Mouse (Mus musculus): ENCODE measurements around the gene Postn. TPM values are rescaled to one million over a fixed set of nuclear protein-coding genes. Genes with fewer than 3 reads are reported as not detected.

Gene Postn
- total and polyA plus RNA-seq, 3 experiments, result not detected

GRCm38 (mm10) chr3:54399321-54399720 lies 38.4 kb downstream of the Postn start:
- TF ChIP-seq ZC3H11A (IDR thresholded peaks at IDR 0.05; ENCODE audit: low read depth, low read length), result no peak
- no peak for TF ChIP-seq MEF2A (IDR thresholded peaks at IDR 0.05; ENCODE audit: extremely low read depth, insufficient replicate concordance, low read depth, low read length, poor library complexity, severe bottlenecking)
- TF ChIP-seq POLR2A (IDR thresholded peaks at IDR 0.05; ENCODE audit: control insufficient read depth in 1 of 2, insufficient read depth in 1 of 2, low read depth in 1 of 2, low read length in 2 of 2, poor library complexity in 1 of 2), result no peak
- TF ChIP-seq MAFK (IDR thresholded peaks at IDR 0.05; ENCODE audit: borderline replicate concordance, low read depth, low read length), result no peak
- TF ChIP-seq RAD21 (IDR thresholded peaks at IDR 0.05; ENCODE audit: low read depth, low read length), result no peak
- no peak for TF ChIP-seq BHLHE40 (IDR thresholded peaks at IDR 0.05; ENCODE audit: borderline replicate concordance, low read depth, low read length)
- TF ChIP-seq TAL1 (IDR thresholded peaks at IDR 0.05; ENCODE audit: low read length), result no peak
- TF ChIP-seq ELF1 (IDR thresholded peaks at IDR 0.05; ENCODE audit: low read depth, low read length), result no peak
- no peak for TF ChIP-seq JUND (IDR thresholded peaks at IDR 0.05; ENCODE audit: low read depth, low read length)
- TF ChIP-seq MYC (IDR thresholded peaks at IDR 0.05; ENCODE audit: low read depth, low read length), result no peak
- Histone ChIP-seq H3K36me3 (ENCODE audit: control insufficient read depth in 1 of 2, insufficient read depth in 2 of 2, low read length in 2 of 2) (no peaks in the 10 kb centered on the region), H3K27ac (ENCODE audit: control insufficient read depth, low read depth, low read length) (no peak overlapping the region), H3K79me2 (ENCODE audit: control insufficient read depth, insufficient read depth, low read length, poor library complexity) (no peaks in the 10 kb centered on the region), H3K4me3 (ENCODE audit: control insufficient read depth in 1 of 2, insufficient read depth in 1 of 2, low read depth in 2 of 2, low read length in 2 of 2) (no peak overlapping the region), H3K9ac (ENCODE audit: control insufficient read depth, low read depth, low read length, poor library complexity, severe bottlenecking) (no peak overlapping the region), H3K4me1 (ENCODE audit: control insufficient read depth in 1 of 2, insufficient read depth in 2 of 2, low read length in 2 of 2) (no peaks in the 10 kb centered on the region), H3K9me3 (replicated peaks; ENCODE audit: insufficient read depth, low read length) (no peaks in the 10 kb centered on the region), H3K27me3 (ENCODE audit: control insufficient read depth in 1 of 2, insufficient read depth in 2 of 2, low read length in 2 of 2) (no peaks in the 10 kb centered on the region)
- DNase-seq (ENCODE audit: low read depth, low spot score), result no peak

DNA sequence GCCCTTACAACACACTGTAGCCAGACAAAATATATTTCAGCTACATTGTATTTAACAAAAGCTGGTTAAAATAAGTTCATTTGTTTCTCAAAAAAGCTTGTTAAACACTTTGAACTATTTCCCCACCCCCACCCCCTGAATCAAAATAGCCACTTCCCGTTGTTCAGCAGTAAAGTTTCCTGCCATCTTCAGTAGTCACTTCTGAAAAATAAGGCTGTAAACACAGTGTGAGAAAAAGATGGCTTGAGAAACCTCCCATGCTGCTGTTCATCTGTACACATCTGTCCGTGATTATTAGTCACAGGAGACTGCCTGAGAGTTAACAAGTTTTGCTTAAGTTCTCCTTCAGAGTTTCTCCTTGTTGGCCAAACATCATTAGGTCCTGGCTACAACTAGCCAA lies 39.0 kb downstream of the Postn start:
- no peak overlapping the region for H3K4me3 ChIP-seq (ENCODE audit: control insufficient read depth in 1 of 2, insufficient read depth in 1 of 2, low read depth in 2 of 2, low read length in 2 of 2)
- H3K36me3 ChIP-seq (ENCODE audit: control insufficient read depth in 1 of 2, insufficient read depth in 2 of 2, low read length in 2 of 2), result no peaks in the 10 kb centered on the region
- no peak overlapping the region for H3K27ac ChIP-seq (ENCODE audit: control insufficient read depth, low read depth, low read length)
- no peaks in the 10 kb centered on the region for H3K9me3 ChIP-seq (replicated peaks; ENCODE audit: insufficient read depth, low read length)
- no peak for DNase-seq (ENCODE audit: low read depth, low spot score)
- H3K4me1 ChIP-seq (ENCODE audit: control insufficient read depth in 1 of 2, insufficient read depth in 2 of 2, low read length in 2 of 2), result no peaks in the 10 kb centered on the region
- TF ChIP-seq ELF1 (IDR thresholded peaks at IDR 0.05; ENCODE audit: low read depth, low read length) (no peak), RCOR1 (IDR thresholded peaks at IDR 0.05; ENCODE audit: low read depth, low read length) (no peak), GABPA (IDR thresholded peaks at IDR 0.05; ENCODE audit: low read depth, low read length) (no peak), HCFC1 (IDR thresholded peaks at IDR 0.05; ENCODE audit: low read depth, low read length) (no peak), ZMIZ1 (IDR thresholded peaks at IDR 0.05; ENCODE audit: low read depth, low read length) (no peak), UBTF (IDR thresholded peaks at IDR 0.05; ENCODE audit: borderline replicate concordance, insufficient read depth, low read depth, low read length) (no peak)
- no peak overlapping the region for H3K9ac ChIP-seq (ENCODE audit: control insufficient read depth, low read depth, low read length, poor library complexity, severe bottlenecking)
- no peaks in the 10 kb centered on the region for H3K79me2 ChIP-seq (ENCODE audit: control insufficient read depth, insufficient read depth, low read length, poor library complexity)
- no peaks in the 10 kb centered on the region for H3K27me3 ChIP-seq (ENCODE audit: control insufficient read depth in 1 of 2, insufficient read depth in 2 of 2, low read length in 2 of 2)

- no peaks in the 10 kb centered on the region for H3K27me3 ChIP-seq (ENCODE audit: control insufficient read depth in 1 of 2, insufficient read depth in 2 of 2, low read length in 2 of 2)
- no peak overlapping the region for H3K4me3 ChIP-seq (ENCODE audit: control insufficient read depth in 1 of 2, insufficient read depth in 1 of 2, low read depth in 2 of 2, low read length in 2 of 2)
- TF ChIP-seq RCOR1 (IDR thresholded peaks at IDR 0.05; ENCODE audit: low read depth, low read length) (no peak), ETS1 (IDR thresholded peaks at IDR 0.05; ENCODE audit: low read depth, low read length) (no peak), ELF1 (IDR thresholded peaks at IDR 0.05; ENCODE audit: low read depth, low read length) (no peak), TCF12 (IDR thresholded peaks at IDR 0.05; ENCODE audit: low read depth, low read length) (no peak), BHLHE40 (IDR thresholded peaks at IDR 0.05; ENCODE audit: borderline replicate concordance, low read depth, low read length) (no peak), SMC3 (IDR thresholded peaks at IDR 0.05; ENCODE audit: low read depth, low read length) (no peak), ZKSCAN1 (IDR thresholded peaks at IDR 0.05; ENCODE audit: low read depth, low read length) (no peak), TAL1 (IDR thresholded peaks at IDR 0.05; ENCODE audit: low read length) (no peak), ZMIZ1 (IDR thresholded peaks at IDR 0.05; ENCODE audit: low read depth, low read length) (no peak), UBTF (IDR thresholded peaks at IDR 0.05; ENCODE audit: borderline replicate concordance, insufficient read depth, low read depth, low read length) (no peak)
- no peak overlapping the region for H3K9ac ChIP-seq (ENCODE audit: control insufficient read depth, low read depth, low read length, poor library complexity, severe bottlenecking)
- no peak for DNase-seq (ENCODE audit: low read depth, low spot score)
- H3K9me3 ChIP-seq (replicated peaks; ENCODE audit: insufficient read depth, low read length), result no peaks in the 10 kb centered on the region
- no peaks in the 10 kb centered on the region for H3K36me3 ChIP-seq (ENCODE audit: control insufficient read depth in 1 of 2, insufficient read depth in 2 of 2, low read length in 2 of 2)
- no peaks in the 10 kb centered on the region for H3K79me2 ChIP-seq (ENCODE audit: control insufficient read depth, insufficient read depth, low read length, poor library complexity)
- no peak overlapping the region for H3K27ac ChIP-seq (ENCODE audit: control insufficient read depth, low read depth, low read length)
- no peaks in the 10 kb centered on the region for H3K4me1 ChIP-seq (ENCODE audit: control insufficient read depth in 1 of 2, insufficient read depth in 2 of 2, low read length in 2 of 2)
These were observed 39.7 kb downstream of the Postn start for GRCm38 (mm10) chr3:54400617-54401016.
